ENCODE assay signal across 19 mouse cellular contexts in the genomic region with DNA sequence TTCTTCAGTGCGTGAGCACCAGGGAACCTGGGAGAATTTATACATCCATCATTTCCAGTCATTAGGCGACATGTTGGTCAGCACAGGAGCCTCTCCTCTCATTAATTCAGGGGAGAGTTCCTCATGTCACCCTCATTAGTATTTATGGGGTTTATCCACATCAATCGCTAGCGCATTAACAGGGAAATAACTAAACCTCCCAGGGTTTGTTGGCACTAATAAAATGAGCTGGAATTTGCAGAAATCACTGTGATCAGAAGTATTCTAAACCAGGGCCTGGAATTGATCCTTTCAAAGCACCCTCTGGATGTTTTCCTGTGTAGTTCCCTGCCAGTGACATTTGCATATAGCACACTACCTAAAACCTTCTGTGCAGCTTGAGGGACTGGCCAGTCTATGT.
DNase-seq lines count a peak whose midpoint lies in the region; ATAC-seq and TF ChIP-seq lines count a peak whose summit lies in the region.
"Had no signal": no experiment of that assay in that cellular context is flagged by ENCODE, and none has a peak within 500 bp of the region (broad histone marks: within the 10 kb centered on the region; RNA-seq: fewer than 3 reads in every experiment).

No protein-coding gene starts in this region.

- no peaks in the 10 kb centered on the region for H3K9me3 ChIP-seq in hindbrain, embryonic 14.5 days (ENCODE audit: control insufficient read depth, low read length)
- H3K9me3 ChIP-seq in hindbrain, embryonic 13.5 days, result no peaks in the 10 kb centered on the region
- H3K9me3 ChIP-seq in midbrain, embryonic 14.5 days (ENCODE audit: control insufficient read depth, low read length), result no peaks in the 10 kb centered on the region
- no peaks in the 10 kb centered on the region for H3K9me3 ChIP-seq in midbrain, embryonic 16.5 days (replicated peaks; ENCODE audit: control insufficient read depth, low read length, poor library complexity, severe bottlenecking)
- H3K9me3 ChIP-seq: forebrain, embryonic 15.5 days; hindbrain, embryonic 12.5 days had no signal

- H3K27me3 ChIP-seq in hindbrain, embryonic 14.5 days (ENCODE audit: control insufficient read depth, insufficient read depth, low read length), result no peaks in the 10 kb centered on the region
- 0 out of 2 replicates have a peak, but pooled peaks cover 3% of the 10 kb centered on the region for H3K27me3 ChIP-seq in hindbrain, embryonic 13.5 days
- H3K27me3 ChIP-seq in midbrain, embryonic 14.5 days (ENCODE audit: control insufficient read depth, insufficient read depth, low read length), result no peaks in the 10 kb centered on the region
- H3K27me3 ChIP-seq in midbrain, embryonic 16.5 days (ENCODE audit: control insufficient read depth, insufficient read depth, low read depth, low read length), result no peaks in the 10 kb centered on the region; the same call in 1 of the 2 replicates
- H3K27me3 ChIP-seq: forebrain, embryonic 15.5 days had no signal

- H3K36me3 ChIP-seq in hindbrain, embryonic 14.5 days (replicated peaks; ENCODE audit: control insufficient read depth, insufficient read depth), result no peaks in the 10 kb centered on the region
- H3K36me3 ChIP-seq in hindbrain, embryonic 13.5 days, result no peaks in the 10 kb centered on the region
- H3K36me3 ChIP-seq in midbrain, embryonic 14.5 days (ENCODE audit: control insufficient read depth, insufficient read depth, low read length), result no peaks in the 10 kb centered on the region
- H3K36me3 ChIP-seq in midbrain, embryonic 16.5 days (ENCODE audit: control insufficient read depth, insufficient read depth, low read length), result no peaks in the 10 kb centered on the region
- H3K36me3 ChIP-seq: forebrain, embryonic 15.5 days; hindbrain, embryonic 12.5 days had no signal

- TF ChIP-seq POLR2A in brain, embryonic 14.5 days (IDR thresholded peaks at IDR 0.05; ENCODE audit: borderline replicate concordance, extremely low read depth, insufficient read depth, insufficient read length, poor library complexity, severe bottlenecking), result no peak

- peaks cover 9% of the 10 kb centered on the region; the same call in 1 of the 2 replicates for H3K4me1 ChIP-seq in hindbrain, embryonic 14.5 days (replicated peaks; ENCODE audit: control insufficient read depth, insufficient read depth, low read length)
- peaks cover 16% of the 10 kb centered on the region; the same call in 1 of the 2 replicates for H3K4me1 ChIP-seq in hindbrain, embryonic 13.5 days (replicated peaks)
- no peaks in the 10 kb centered on the region for H3K4me1 ChIP-seq in midbrain, embryonic 14.5 days (ENCODE audit: control insufficient read depth, insufficient read depth, low read length)
- H3K4me1 ChIP-seq in midbrain, embryonic 16.5 days (ENCODE audit: control insufficient read depth, insufficient read depth, low read length), result no peaks in the 10 kb centered on the region
- H3K4me1 ChIP-seq: forebrain, embryonic 15.5 days had no signal

- no peak for ATAC-seq in hindbrain, embryonic 14.5 days (ENCODE audit: low FRiP score)
- ATAC-seq in hindbrain, embryonic 13.5 days (ENCODE audit: low FRiP score), result no peak
- no peak for ATAC-seq in midbrain, embryonic 14.5 days (ENCODE audit: low FRiP score, low TSS enrichment)
- ATAC-seq in midbrain, embryonic 16.5 days, result no peak
- ATAC-seq: activated CD4-positive, CD25-positive, alpha-beta regulatory T cell, adult 4 months; forebrain, embryonic 15.5 days; hindbrain, postnatal 0 days had no signal

- no peak overlapping the region for H3K4me3 ChIP-seq in hindbrain, embryonic 14.5 days (replicated peaks; ENCODE audit: low read length)
- H3K4me3 ChIP-seq in hindbrain, embryonic 13.5 days, result no peak overlapping the region
- no peak overlapping the region for H3K4me3 ChIP-seq in midbrain, embryonic 14.5 days (replicated peaks; ENCODE audit: low read depth, low read length)
- H3K4me3 ChIP-seq in midbrain, embryonic 16.5 days (ENCODE audit: low read depth, low read length), result no peak overlapping the region
- H3K4me3 ChIP-seq: forebrain, embryonic 15.5 days; hindbrain, embryonic 12.5 days had no signal

- no peak for DNase-seq in hindbrain, embryonic 14.5 days (ENCODE audit: low spot score)
- peak; percentile 13 for DNase-seq in midbrain, embryonic 14.5 days
- peak; percentile 42 for DNase-seq in brain, embryonic 14.5 days (ENCODE audit: low read depth)
- no peak for DNase-seq in spleen, postnatal 10 days (ENCODE audit: low spot score in 2 of 2)
- DNase-seq in MN1 (ENCODE audit: low spot score), result no peak
- DNase-seq: adrenal gland, adult 8-10 months; adrenal gland, postnatal 25 days; B cell, adult 2 months; cerebellum, adult 18-20 months; cerebellum, adult 9-10 months; cerebellum, postnatal 14 days; gastrocnemius, postnatal 14 days had no signal

- H3K4me2 ChIP-seq in hindbrain, embryonic 14.5 days (replicated peaks), result no peak overlapping the region
- H3K4me2 ChIP-seq in hindbrain, embryonic 13.5 days, result no peak overlapping the region
- no peak overlapping the region for H3K4me2 ChIP-seq in midbrain, embryonic 14.5 days (ENCODE audit: low read length)
- H3K4me2 ChIP-seq in midbrain, embryonic 16.5 days (ENCODE audit: low read length), result no peak overlapping the region
- H3K4me2 ChIP-seq: forebrain, embryonic 15.5 days; heart, embryonic 11.5 days; hindbrain, embryonic 12.5 days had no signal

- 39% methylated on average over 4 of the region's 4 CpGs for WGBS in hindbrain, embryonic 14.5 days
- WGBS in hindbrain, embryonic 13.5 days, result 38% methylated on average over 4 of the region's 4 CpGs
- WGBS in midbrain, embryonic 14.5 days, result 40% methylated on average over 4 of the region's 4 CpGs
- WGBS in midbrain, embryonic 16.5 days, result 24% methylated on average over 4 of the region's 4 CpGs

- 0 out of 2 replicates have a peak overlapping the region, but pooled peaks have one; percentile 26 for H3K27ac ChIP-seq in hindbrain, embryonic 14.5 days
- H3K27ac ChIP-seq in hindbrain, embryonic 13.5 days, result no peak overlapping the region
- no peak overlapping the region for H3K27ac ChIP-seq in midbrain, embryonic 14.5 days (replicated peaks; ENCODE audit: low read depth, low read length)
- no peak overlapping the region for H3K27ac ChIP-seq in midbrain, embryonic 16.5 days (ENCODE audit: low read length)
- H3K27ac ChIP-seq: forebrain, embryonic 15.5 days; hindbrain, embryonic 12.5 days; hindbrain, postnatal 0 days had no signal

- no peak overlapping the region for H3K9ac ChIP-seq in hindbrain, embryonic 14.5 days
- H3K9ac ChIP-seq in hindbrain, embryonic 13.5 days, result no peak overlapping the region
- no peak overlapping the region for H3K9ac ChIP-seq in midbrain, embryonic 14.5 days (replicated peaks; ENCODE audit: low read length)
- H3K9ac ChIP-seq in midbrain, embryonic 16.5 days (ENCODE audit: low read depth, low read length), result no peak overlapping the region
- H3K9ac ChIP-seq: forebrain, embryonic 15.5 days; hindbrain, embryonic 12.5 days had no signal

- TF ChIP-seq CTCF in brain, embryonic 14.5 days (IDR thresholded peaks at IDR 0.05; ENCODE audit: borderline replicate concordance, extremely low read depth, insufficient read depth, insufficient read length), result no peak

Comparison
In these comparisons a context has a peak if more than half of its experiments do, and no peak if none do; other contexts are left out.
1. DNase-seq: peak in midbrain, embryonic 14.5 days (single experiment) and brain, embryonic 14.5 days (single experiment); none in hindbrain, embryonic 14.5 days (single experiment), spleen, postnatal 10 days (0 of 2) and MN1 (single experiment).